Mouse (Mus musculus) lung, postnatal 0 days (tissue): ENCODE data around the gene Cfap65.

Experiments
- CTCF ChIP-seq: IDR thresholded peaks from 2 replicates; pipeline ENCODE4 v1.5.1; 2016; ENCODE audit warnings: antibody characterized with exemption, mild to moderate bottlenecking
- EP300 ChIP-seq: IDR thresholded peaks from 2 replicates; pipeline ENCODE4 v1.6.1; 2016; ENCODE audit warnings: antibody characterized with exemption, mild to moderate bottlenecking, control low read depth

DNA sequence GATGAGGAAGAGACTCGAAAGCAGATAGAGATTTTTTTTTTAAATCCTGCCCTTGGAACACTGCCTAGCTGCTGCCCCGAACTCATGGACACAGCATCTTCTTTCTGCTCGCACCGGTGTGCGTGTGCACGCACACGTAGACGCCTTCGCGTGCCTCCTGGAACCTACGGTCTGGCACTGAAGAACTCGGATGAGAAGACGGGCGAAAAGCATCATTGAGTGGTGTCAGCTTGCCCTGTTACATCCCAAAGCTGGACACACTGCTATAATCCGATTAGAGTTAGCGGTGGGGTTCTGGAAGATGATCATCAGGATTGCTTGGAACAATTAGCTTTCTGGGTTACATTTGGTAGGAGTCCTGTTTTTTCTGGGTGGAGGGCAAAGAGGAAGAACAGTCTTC is 76.6 kb downstream of the Cfap65 start:
- TF ChIP-seq CTCF (no peak), EP300 (no peak)
